Mouse (Mus musculus): Measurements from ENCODE around the gene Cpt1a. TPM values are rescaled to one million over a fixed set of nuclear protein-coding genes. Genes with fewer than 3 reads are reported as not detected.

The Cpt1a gene
- 67.8 TPM for polyA plus RNA-seq (2014; fragmentation: Illumina TruSeq; extraction: RNeasy Lipid Tissue Mini Kit (QIAGEN cat#74804))

DNA sequence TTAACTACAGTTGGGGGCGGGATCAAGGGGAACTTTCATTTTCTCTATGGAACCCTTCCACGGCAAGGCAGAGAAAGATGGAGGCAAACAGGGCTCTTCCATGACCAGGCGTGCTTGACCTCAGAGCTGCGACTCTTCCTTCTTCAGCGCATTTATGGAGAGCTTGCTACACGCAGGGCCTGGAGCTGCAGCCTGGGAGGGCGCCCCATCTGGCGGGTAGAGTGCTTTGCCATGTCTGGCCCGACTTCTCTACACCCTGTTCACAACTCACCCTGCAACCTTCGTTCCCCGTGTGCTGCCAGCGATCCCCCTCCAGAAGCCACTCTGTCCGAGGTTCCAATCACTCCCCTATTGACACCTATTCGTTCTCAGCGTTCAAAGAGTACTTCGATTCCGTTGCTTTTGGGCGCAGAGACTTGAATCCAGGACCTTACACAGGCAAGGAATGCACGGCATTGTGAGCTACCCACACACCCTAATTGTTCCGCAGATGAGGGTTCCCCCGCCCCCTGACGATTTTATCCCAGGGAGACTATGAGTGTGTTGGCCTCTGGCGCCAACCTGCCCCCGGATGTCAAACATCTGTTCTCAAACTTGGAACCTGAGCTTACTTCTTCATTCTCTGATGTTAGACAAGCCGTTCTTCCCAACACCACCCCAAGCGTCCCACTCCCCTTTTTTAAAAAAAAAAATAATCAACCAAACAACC is at the start of gene Cpt1a:
TSS of gene Cpt1a (plus strand) at position 74 of the 709 bp plus-strand sequence.

DNA sequence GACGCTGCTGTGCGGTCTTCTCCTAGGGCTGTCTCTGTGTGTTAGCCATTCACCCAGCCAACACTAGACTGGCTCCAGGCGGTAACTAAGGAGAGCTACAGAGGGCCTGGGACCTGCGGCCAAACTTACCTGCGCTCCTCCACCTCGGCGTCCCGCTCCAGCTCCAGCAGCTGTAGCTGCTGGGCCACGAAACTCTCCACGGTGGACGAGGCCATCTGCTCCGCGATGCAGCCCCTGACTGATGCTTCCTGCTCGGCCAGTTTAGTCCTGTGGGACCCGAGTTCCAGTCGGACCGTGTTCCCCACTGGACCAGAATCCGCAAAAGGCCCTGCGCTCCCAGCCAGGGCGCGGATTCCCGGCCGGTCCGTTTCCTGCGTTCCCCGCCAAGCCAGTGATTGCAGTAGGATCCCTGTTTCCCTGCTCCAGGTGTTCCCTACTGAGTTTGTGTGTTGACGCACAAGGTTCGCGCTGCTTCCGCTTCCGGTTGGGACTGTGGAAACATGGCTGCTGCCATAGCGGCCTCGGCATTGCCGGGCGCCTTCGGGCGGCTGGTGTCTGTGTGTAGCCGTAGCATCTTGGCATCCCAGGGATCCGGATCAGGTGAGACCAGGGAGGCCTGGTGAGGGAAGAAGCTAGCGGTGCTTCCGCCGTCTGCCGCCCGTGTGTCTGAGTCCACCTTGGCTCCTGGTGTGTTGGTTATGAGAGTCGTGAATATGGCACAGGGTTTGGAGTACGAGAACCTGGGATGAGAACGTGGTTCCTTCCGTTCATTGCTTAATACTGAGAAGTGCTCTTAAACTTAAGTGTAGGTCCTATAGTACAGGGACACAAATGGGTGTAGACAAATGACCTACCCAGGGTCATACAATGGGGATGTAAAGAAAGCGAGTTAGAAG is 39.3 kb upstream of the Cpt1a start, which contains the start of the genes Mrpl21 and Ighmbp2:
TSS of gene Mrpl21 (plus strand) at position 330 of the 896 bp plus-strand sequence.
TSS of gene Ighmbp2 (minus strand) at position 446 of the 896 bp plus-strand sequence.

DNA sequence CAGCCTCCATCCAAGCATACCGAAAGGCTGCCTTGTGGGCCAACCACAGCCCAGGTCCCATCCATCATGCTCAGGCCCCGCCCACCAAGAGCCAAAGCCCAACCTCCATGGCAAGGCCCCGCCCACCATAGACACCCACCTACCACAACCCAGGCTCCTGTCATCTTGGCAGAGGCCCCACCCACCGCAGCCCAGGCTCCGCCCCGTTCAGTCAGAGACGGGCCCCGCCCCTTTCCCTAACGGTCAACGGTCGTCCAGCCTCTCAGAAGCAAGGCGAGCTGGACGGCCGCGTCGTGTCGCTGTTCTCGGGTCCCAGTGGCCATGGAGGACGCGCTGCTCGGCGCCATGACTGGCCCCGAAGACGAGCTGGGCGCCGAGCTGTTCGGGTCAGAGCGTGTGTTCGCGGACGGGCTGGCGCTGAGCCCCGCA is 66.5 kb downstream of the Cpt1a start, which contains the start of gene Tesmin:
TSS of gene Tesmin (plus strand) at position 229 of the 429 bp plus-strand sequence.

DNA sequence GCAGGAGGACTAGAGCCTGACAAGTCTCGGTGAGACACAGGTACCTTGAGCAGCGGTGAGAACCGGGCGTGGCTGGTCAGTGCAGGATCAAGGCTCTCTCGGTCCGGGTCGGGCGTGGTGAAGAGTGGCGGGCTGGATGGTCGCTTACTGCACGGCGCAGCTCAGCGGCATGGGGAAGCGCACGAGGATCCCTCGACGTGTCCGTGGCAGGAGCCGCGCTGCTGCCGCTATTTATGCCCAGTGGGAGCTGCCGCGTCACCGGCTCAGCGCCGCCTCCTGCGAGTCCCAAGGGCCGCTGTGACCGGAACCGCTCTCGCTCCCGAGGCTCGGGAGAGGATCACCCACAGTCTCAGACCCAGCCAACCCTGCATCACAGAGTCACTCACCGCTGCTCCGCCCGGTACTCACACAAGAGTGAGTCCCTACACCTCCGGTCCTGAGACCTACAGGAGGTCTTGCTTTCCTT is 92.2 kb downstream of the Cpt1a start, which contains the start of gene Gal:
TSS of gene Gal (minus strand) at position 277 of the 466 bp plus-strand sequence.

Other genes with a start within 250 kb of the Cpt1a start
- gene Mrpl21, start 39.4 kb upstream of the Cpt1a start, polyA plus RNA-seq (2014; fragmentation: Illumina TruSeq; extraction: RNeasy Lipid Tissue Mini Kit (QIAGEN cat#74804)), result 49.5 TPM
- 1.2 TPM for gene Ighmbp2, start 39.3 kb upstream of the Cpt1a start, polyA plus RNA-seq (2014; fragmentation: Illumina TruSeq; extraction: RNeasy Lipid Tissue Mini Kit (QIAGEN cat#74804))
- not detected for gene Tesmin, start 66.5 kb downstream of the Cpt1a start, polyA plus RNA-seq (2014; fragmentation: Illumina TruSeq; extraction: RNeasy Lipid Tissue Mini Kit (QIAGEN cat#74804))
- not detected for gene Gal, start 92.2 kb downstream of the Cpt1a start, polyA plus RNA-seq (2014; fragmentation: Illumina TruSeq; extraction: RNeasy Lipid Tissue Mini Kit (QIAGEN cat#74804))